Mouse (Mus musculus) Patski (cell line): ENCODE results near the gene Eif4h. TPM values are rescaled to one million over a fixed set of nuclear protein-coding genes. Genes with fewer than 3 reads are reported as not detected.

ENCODE experiments used
- ATAC-seq: fragments of 100-300 bp; one replicate; pipeline ENCODE4 v1.8.0; 2021
- CTCF ChIA-PET: fragments of 350-600 bp; sonication (Branson Sonifier 250); formaldehyde crosslinking; loops from one replicate; lab custom pipeline; 2022; ENCODE audit warnings: inconsistent platforms; lab: Charles Lee
- POLR2A ChIA-PET: fragments of 350-600 bp; sonication (Branson Sonifier 250); formaldehyde crosslinking; loops from one replicate; lab custom pipeline; 2022; ENCODE audit warnings: antibody characterized with exemption, inconsistent platforms; lab: Charles Lee
- DNase-seq: peaks from one replicate; pipeline ENCODE4 v3.0.0-alpha.2; 2011; ENCODE audit warnings: low read depth, low spot score
- H3K27me3 ChIP-seq: fragments of 371-371 bp; one replicate; pipeline ENCODE4 v1.5.1; 2021
- CTCF ChIP-seq: fragments of 100-300 bp; IDR thresholded peaks from one replicate; pipeline ENCODE4 v1.5.1; 2021
- in situ Hi-C: fragments of 300-500 bp; cut with MboI; formaldehyde crosslinking; loops from 3 replicates; pipeline ENCODE4 v1.11.1; 2018; ENCODE audit warnings: low pct_unique_long_range_greater_than_20kb, mixed read lengths
- polyA plus RNA-seq: library from polyadenylated mRNA; unstranded; gene quantifications from one replicate; pipeline ENCODE4 v1.2.3, GENCODE M21; 2021

Gene Eif4h
- polyA plus RNA-seq, 1 experiment from 2014 or later, result 390 TPM

- TF ChIP-seq CTCF, result no peak
- POLR2A ChIA-PET, result no interaction called here
- CTCF ChIA-PET, result interaction anchor here (1.6 kb wide), 1 partner anchor 9 kb away, joined by 5 read pairs; no protein-coding TSS in a partner anchor
These were observed 9.8 kb downstream of the Eif4h start for GRCm38 (mm10) chr5:134629508-134629907.

GRCm38 (mm10) chr5:134622069-134622468 lies 17.2 kb downstream of the Eif4h start:
- ATAC-seq, result no peak
- no peaks in the 10 kb centered on the region for H3K27me3 ChIP-seq
- no peak for DNase-seq
- ChIA-PET CTCF (interaction anchor here (1.3 kb wide), 1 partner anchor 67 kb away, joined by 3 read pairs; the partner anchor contains the start of gene Limk1), POLR2A (no interaction called here)
- no peak for TF ChIP-seq CTCF
- in situ Hi-C loops, result no loop called here

More at GRCm38 (mm10) chr5:134629508-134629907, 9.8 kb downstream of the Eif4h start:
- in situ Hi-C loops, result no loop called here
- H3K27me3 ChIP-seq, result no peaks in the 10 kb centered on the region
- ATAC-seq (peak; percentile 52), DNase-seq (no peak)

GRCm38 (mm10) chr5:134621099-134621640 lies 18.1 kb downstream of the Eif4h start:
- no peak for TF ChIP-seq CTCF
- ATAC-seq, result no peak
- in situ Hi-C loops, result no loop called here
- POLR2A ChIA-PET, result interaction anchor here (0.7 to 1.1 kb wide), 2 partner anchors 10 to 15 kb away, joined by 3 read pairs; no protein-coding TSS in a partner anchor
- CTCF ChIA-PET, result interaction anchor here (0.9 to 1.7 kb wide), 4 partner anchors 9 to 128 kb away, joined by 3 to 5 read pairs (median 4); no protein-coding TSS in a partner anchor
- no peak for DNase-seq
- no peaks in the 10 kb centered on the region for H3K27me3 ChIP-seq

- POLR2A ChIA-PET, result interaction anchor here (0.7 to 1.1 kb wide), 2 partner anchors 11 to 14 kb away, joined by 3 read pairs; no protein-coding TSS in a partner anchor
- DNase-seq (no peak), ATAC-seq (no peak)
- no peak for TF ChIP-seq CTCF
- no peaks in the 10 kb centered on the region for H3K27me3 ChIP-seq
- CTCF ChIA-PET, result interaction anchor here (0.9 to 4.1 kb wide), 7 partner anchors 9 to 127 kb away, joined by 3 to 30 read pairs (median 4); no protein-coding TSS in a partner anchor
- in situ Hi-C loops, result no loop called here
These were observed 18.8 kb downstream of the Eif4h start for GRCm38 (mm10) chr5:134620457-134620856.

- peak; percentile 89 for TF ChIP-seq CTCF
- POLR2A ChIA-PET, result interaction anchor here (0.5 to 1.2 kb wide), 3 partner anchors 13 to 108 kb away, joined by 3 read pairs; no protein-coding TSS in a partner anchor
- H3K27me3 ChIP-seq, result no peaks in the 10 kb centered on the region
- in situ Hi-C loops, result no loop called here
- CTCF ChIA-PET, result interaction anchor here (0.6 to 4.1 kb wide), 13 partner anchors 9 to 121 kb away, joined by 3 to 30 read pairs (median 5); no protein-coding TSS in a partner anchor
- ATAC-seq (no peak), DNase-seq (no peak)
These were observed 22.2 kb downstream of the Eif4h start for GRCm38 (mm10) chr5:134617071-134617470.

GRCm38 (mm10) chr5:134615780-134616179 lies 23.5 kb downstream of the Eif4h start:
- ChIA-PET POLR2A (interaction anchor here (1.1 kb wide), 1 partner anchor 85 kb away, joined by 3 read pairs; no protein-coding TSS in a partner anchor), CTCF (no interaction called here)
- no peaks in the 10 kb centered on the region for H3K27me3 ChIP-seq
- DNase-seq (no peak), ATAC-seq (no peak)
- in situ Hi-C loops, result no loop called here
- no peak for TF ChIP-seq CTCF

- DNase-seq (no peak), ATAC-seq (no peak)
- ChIA-PET CTCF (interaction anchor here (1.4 kb wide), 1 partner anchor 121 kb away, joined by 3 read pairs; no protein-coding TSS in a partner anchor), POLR2A (interaction anchor here (1.1 kb wide), 1 partner anchor 86 kb away, joined by 3 read pairs; no protein-coding TSS in a partner anchor)
- no peak for TF ChIP-seq CTCF
- in situ Hi-C loops, result no loop called here
- no peaks in the 10 kb centered on the region for H3K27me3 ChIP-seq
These were observed 23.9 kb downstream of the Eif4h start for GRCm38 (mm10) chr5:134615380-134615779.

- H3K27me3 ChIP-seq, result no peaks in the 10 kb centered on the region
- no peak for TF ChIP-seq CTCF
- POLR2A ChIA-PET, result no interaction called here
- no peak for ATAC-seq
- in situ Hi-C loops, result no loop called here
- no peak for DNase-seq
- CTCF ChIA-PET, result interaction anchor here (1.4 kb wide), 1 partner anchor 121 kb away, joined by 3 read pairs; no protein-coding TSS in a partner anchor
These were observed 24.5 kb downstream of the Eif4h start, which contains the start of gene Lat2 for GRCm38 (mm10) chr5:134614802-134615201. Lat2 (minus strand) TSS chr5:134615025.

GRCm38 (mm10) chr5:134614296-134614695 lies 25.0 kb downstream of the Eif4h start:
- POLR2A ChIA-PET, result no interaction called here
- in situ Hi-C loops, result no loop called here
- no peak for ATAC-seq

GRCm38 (mm10) chr5:134613727-134614126 lies 25.6 kb downstream of the Eif4h start:
- no peak for DNase-seq
- ChIA-PET POLR2A (no interaction called here), CTCF (interaction anchor here (1.4 kb wide), 1 partner anchor 114 kb away, joined by 3 read pairs; no protein-coding TSS in a partner anchor)
- TF ChIP-seq CTCF, result no peak
- ATAC-seq, result no peak
- in situ Hi-C loops, result no loop called here
- no peaks in the 10 kb centered on the region for H3K27me3 ChIP-seq

More at GRCm38 (mm10) chr5:134614296-134614695, 25.0 kb downstream of the Eif4h start:
- CTCF ChIA-PET, result interaction anchor here (1.4 kb wide), 1 partner anchor 120 kb away, joined by 3 read pairs; no protein-coding TSS in a partner anchor
- H3K27me3 ChIP-seq, result no peaks in the 10 kb centered on the region
- TF ChIP-seq CTCF, result no peak
- DNase-seq, result no peak
